Mouse (Mus musculus) adrenal gland (tissue): ENCODE results near the gene Glis1.

ENCODE experiments used
- intact Hi-C: fragments of 180-260 bp; cut with DNase I; formaldehyde crosslinking; loops from one replicate; pipeline ENCODE4 v1.15.1; 2025
- microRNA-seq, 2 experiments: library from miRNA; unstranded; fragments of <30 nt; microRNA quantifications; one replicate each; pipeline ENCODE4; 2019

Gene Glis1

DNA sequence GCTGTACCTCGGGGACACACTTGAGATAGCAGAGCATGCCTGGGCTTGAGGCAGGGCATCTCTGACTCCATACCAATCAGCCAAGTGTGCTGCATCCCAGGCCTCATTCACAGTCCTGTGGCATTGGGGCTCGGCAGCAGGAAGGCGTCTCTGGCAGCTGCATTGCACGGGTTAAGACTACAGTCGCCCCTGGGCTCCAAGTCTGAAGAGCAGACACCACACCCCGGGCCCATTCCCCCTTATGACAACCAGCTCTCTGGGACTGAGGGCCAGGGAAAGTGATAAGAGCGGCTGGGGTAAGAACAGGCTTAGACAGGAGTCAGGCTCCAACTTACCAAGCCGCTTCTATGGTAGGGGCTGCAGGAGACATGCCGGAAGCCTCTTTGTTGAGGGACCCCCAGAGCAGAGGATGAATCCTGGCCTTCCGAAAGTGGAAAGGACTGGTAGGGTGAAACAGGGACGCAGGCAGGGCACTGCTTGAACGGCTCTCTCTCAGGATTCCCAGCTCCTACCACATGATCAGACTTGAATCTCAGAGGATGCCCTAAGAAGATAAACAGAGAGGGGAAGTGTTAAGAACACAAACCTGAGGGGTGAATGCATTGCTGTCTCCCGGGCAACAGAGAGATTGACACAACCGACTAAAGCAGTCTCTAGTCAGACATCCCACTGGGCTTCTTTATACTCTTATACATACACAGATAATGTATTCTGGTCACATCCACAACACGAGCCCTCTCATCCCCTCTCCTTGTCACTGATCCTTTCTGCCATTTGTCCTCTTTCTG lies 246.1 kb downstream of the Glis1 start:
- intact Hi-C loops: no loop called here

DNA sequence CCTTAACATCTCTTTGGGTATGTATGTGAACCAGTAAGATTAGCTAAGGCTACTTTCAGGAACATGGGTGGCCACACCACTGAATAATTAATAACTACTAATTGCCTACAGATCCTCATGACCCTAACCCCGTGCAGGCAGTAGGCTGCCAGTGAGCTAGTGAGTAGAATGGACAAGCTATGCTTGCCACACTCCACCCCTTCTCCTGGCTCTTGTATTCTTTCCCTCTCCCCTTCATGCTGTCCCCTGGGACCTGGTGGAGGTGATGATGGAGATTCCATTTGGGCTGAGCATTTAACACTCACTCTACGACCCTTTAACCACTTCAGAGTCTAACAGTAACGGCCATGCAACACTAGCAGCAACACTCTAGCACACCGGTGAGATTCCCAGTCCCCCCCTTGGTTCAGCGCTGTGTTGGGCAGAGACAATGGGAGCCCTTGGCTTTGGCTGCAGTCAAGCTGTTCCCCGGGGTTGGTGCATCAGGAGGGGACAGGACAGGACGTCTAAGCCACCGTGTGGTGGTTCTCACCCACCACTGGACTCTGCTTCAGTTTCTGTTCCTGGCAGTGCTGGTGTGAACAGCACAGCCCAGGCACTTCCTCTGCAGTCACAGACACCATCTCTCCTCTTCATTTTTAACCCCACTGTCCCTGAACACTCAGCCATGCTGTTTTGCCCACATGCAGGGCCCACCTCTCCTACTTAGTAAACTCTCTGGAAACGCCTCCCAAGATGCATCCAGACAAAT lies 246.9 kb downstream of the Glis1 start:
- intact Hi-C loops: no loop called here

- intact Hi-C loops: no loop called here
Observed at GRCm38 (mm10) chr4:107683006-107683756, 248.8 kb downstream of the Glis1 start.

GRCm38 (mm10) chr4:107684130-107684529 lies 249.7 kb downstream of the Glis1 start, which contains the start of gene Dmrtb1:
Gene Dmrtb1 (minus strand): TSS chr4:107684230.
- intact Hi-C loops: no loop called here

Small RNA genes lying within 50 kb of the gene (microRNA-seq; reads per million reads assigned to microRNA genes)
- gene Gm24804: 0 to 0.11 reads per million in 2 experiments
